Mouse (Mus musculus) stomach, embryonic 15.5 days (tissue): ENCODE data around the gene Whrn. TPM values are rescaled to one million over a fixed set of nuclear protein-coding genes. Genes with fewer than 3 reads are reported as not detected.
A peak's percentile ranks its signal among the peaks of the same experiment; 100 is the strongest.

ENCODE experiments used
- ATAC-seq: fragments of 200-750 bp; cut with Nextera tagmentation; 2 replicates; pipeline ENCODE4 v1.8.0; 2017; ENCODE audit warnings: low read depth, moderate number of reproducible peaks, moderate TSS enrichment; ENCODE audit not compliant: insufficient read depth, low FRiP score
- H3K27ac ChIP-seq: fragments of 300-500 bp; sonication (generic); 2 replicates; pipeline ENCODE4 v1.5.1; 2015; ENCODE audit warnings: mild to moderate bottlenecking, inconsistent platforms
- H3K27me3 ChIP-seq: fragments of 300-500 bp; sonication (generic); replicated peaks from 2 replicates; pipeline ENCODE4 v1.6.1; 2015; ENCODE audit warnings: inconsistent platforms
- H3K36me3 ChIP-seq: fragments of 300-500 bp; sonication (generic); 2 replicates; pipeline ENCODE4 v1.6.1; 2015; ENCODE audit warnings: inconsistent platforms
- H3K4me1 ChIP-seq: fragments of 300-500 bp; sonication (generic); 2 replicates; pipeline ENCODE4 v1.6.1; 2015; ENCODE audit warnings: inconsistent platforms
- H3K4me2 ChIP-seq: fragments of 300-500 bp; sonication (generic); 2 replicates; pipeline ENCODE4 v1.6.1; 2015; ENCODE audit warnings: mild to moderate bottlenecking, inconsistent platforms
- H3K4me3 ChIP-seq: fragments of 300-500 bp; sonication (generic); replicated peaks from 2 replicates; pipeline ENCODE4 v1.5.1; 2015; ENCODE audit warnings: inconsistent platforms
- H3K9ac ChIP-seq: fragments of 300-500 bp; sonication (generic); 2 replicates; pipeline ENCODE4 v1.6.1; 2015; ENCODE audit warnings: inconsistent platforms
- H3K9me3 ChIP-seq: fragments of 300-500 bp; sonication (generic); 2 replicates; pipeline ENCODE4 v1.6.1; 2016; ENCODE audit warnings: inconsistent platforms
- WGBS: fragments of 180-500 bp; shearing (Covaris S2); methylation state at CpG from one replicate; pipeline ENCODE4 v1.1.7; 2015; 5-methylcytosine and 5-hydroxymethylcytosine counted together
- polyA plus RNA-seq: library from polyadenylated mRNA; unstranded; fragments of >200 nt; fragmentation: Nextera tagmentation; extraction: Ambion mirVana; gene quantifications from 2 replicates; pipeline ENCODE4 v1.2.1, GENCODE M21; 2015

The Whrn gene
- polyA plus RNA-seq, 1 experiment from 2014 or later = 4.1 TPM

GRCm38 (mm10) chr4:63402558-63402957 lies 93.2 kb downstream of the Whrn start:
- H3K9ac ChIP-seq = peak overlapping the region; percentile 32; the same call in 1 of the 2 replicates
- no peak for ATAC-seq
- peak overlapping the region; percentile 53 for H3K4me2 ChIP-seq
- H3K9me3 ChIP-seq = no peaks in the 10 kb centered on the region
- H3K36me3 ChIP-seq = no peaks in the 10 kb centered on the region; the same call in 1 of the 2 replicates
- peak overlapping the region; percentile 94 for H3K27ac ChIP-seq
- no peaks in the 10 kb centered on the region for H3K27me3 ChIP-seq
- WGBS = 34% methylated on average over 6 of the region's 6 CpGs
- peak overlapping the region; percentile 43 for H3K4me3 ChIP-seq
- H3K4me1 ChIP-seq = peaks cover 51% of the 10 kb centered on the region

- Histone ChIP-seq H3K4me3 (peak overlapping the region; percentile 43), H3K4me1 (peaks cover 51% of the 10 kb centered on the region)
Observed at GRCm38 (mm10) chr4:63402056-63402455, 93.7 kb downstream of the Whrn start.

GRCm38 (mm10) chr4:63401620-63402019 lies 94.2 kb downstream of the Whrn start:
- no peaks in the 10 kb centered on the region for H3K27me3 ChIP-seq
- no peak overlapping the region for H3K4me3 ChIP-seq
- H3K4me2 ChIP-seq = peak overlapping the region; percentile 53; the same call in 1 of the 2 replicates
- no peaks in the 10 kb centered on the region for H3K9me3 ChIP-seq
- 64% methylated on average over 6 of the region's 6 CpGs for WGBS
- ATAC-seq = no peak
- H3K27ac ChIP-seq = peak overlapping the region; percentile 94; the same call in 1 of the 2 replicates
- H3K9ac ChIP-seq = no peak overlapping the region
- peaks cover 51% of the 10 kb centered on the region for H3K4me1 ChIP-seq
- H3K36me3 ChIP-seq = no peaks in the 10 kb centered on the region; the same call in 1 of the 2 replicates

More at GRCm38 (mm10) chr4:63402056-63402455, 93.7 kb downstream of the Whrn start:
- ATAC-seq = no peak
- Histone ChIP-seq H3K9me3 (no peaks in the 10 kb centered on the region), H3K4me2 (peak overlapping the region; percentile 53), H3K36me3 (no peaks in the 10 kb centered on the region; the same call in 1 of the 2 replicates), H3K27ac (peak overlapping the region; percentile 94), H3K9ac (no peak overlapping the region), H3K27me3 (no peaks in the 10 kb centered on the region)
- 81% methylated on average over 10 of the region's 10 CpGs for WGBS

GRCm38 (mm10) chr4:63400541-63401306 lies 95.1 kb downstream of the Whrn start:
- H3K4me1 ChIP-seq = peaks cover 51% of the 10 kb centered on the region

GRCm38 (mm10) chr4:63399691-63400270 lies 96.0 kb downstream of the Whrn start:
- Histone ChIP-seq H3K4me3 (no peak overlapping the region), H3K9me3 (no peaks in the 10 kb centered on the region), H3K36me3 (peaks cover 4% of the 10 kb centered on the region; the same call in 1 of the 2 replicates), H3K27me3 (no peaks in the 10 kb centered on the region), H3K4me2 (no peak overlapping the region), H3K27ac (peak overlapping the region; percentile 59; the same call in 1 of the 2 replicates), H3K4me1 (peaks cover 45% of the 10 kb centered on the region), H3K9ac (no peak overlapping the region)
- no peak for ATAC-seq
- WGBS = 61% methylated on average over 8 of the region's 8 CpGs

More at GRCm38 (mm10) chr4:63400541-63401306, 95.1 kb downstream of the Whrn start:
- no peak for ATAC-seq
- H3K9ac ChIP-seq = no peak overlapping the region
- no peaks in the 10 kb centered on the region for H3K27me3 ChIP-seq
- 78% methylated on average over 18 of the region's 18 CpGs for WGBS
- 0 out of 2 replicates have a peak overlapping the region, but pooled peaks have one; percentile 5 for H3K4me3 ChIP-seq
- 0 out of 2 replicates have a peak overlapping the region, but pooled peaks have one; percentile 94 for H3K27ac ChIP-seq
- H3K4me2 ChIP-seq = no peak overlapping the region
- no peaks in the 10 kb centered on the region; the same call in 1 of the 2 replicates for H3K36me3 ChIP-seq
- no peaks in the 10 kb centered on the region for H3K9me3 ChIP-seq

- Histone ChIP-seq H3K27me3 (no peaks in the 10 kb centered on the region), H3K9ac (no peak overlapping the region), H3K9me3 (no peaks in the 10 kb centered on the region), H3K4me1 (peaks cover 38% of the 10 kb centered on the region), H3K36me3 (peaks cover 10% of the 10 kb centered on the region), H3K4me3 (no peak overlapping the region), H3K4me2 (no peak overlapping the region), H3K27ac (peak overlapping the region; percentile 59; the same call in 1 of the 2 replicates)
- ATAC-seq = no peak
- WGBS = 58% methylated on average over 11 of the region's 11 CpGs
Observed at GRCm38 (mm10) chr4:63398854-63399609, 96.8 kb downstream of the Whrn start.

- no peak for ATAC-seq
- Histone ChIP-seq H3K36me3 (peaks cover 10% of the 10 kb centered on the region), H3K27ac (no peak overlapping the region), H3K4me1 (peaks cover 28% of the 10 kb centered on the region), H3K9me3 (no peaks in the 10 kb centered on the region), H3K4me3 (no peak overlapping the region), H3K9ac (no peak overlapping the region), H3K27me3 (no peaks in the 10 kb centered on the region), H3K4me2 (no peak overlapping the region)
- WGBS = 79% methylated on average over 10 of the region's 10 CpGs
Observed at GRCm38 (mm10) chr4:63397981-63398537, 97.7 kb downstream of the Whrn start.

GRCm38 (mm10) chr4:63391322-63391721 lies 104.5 kb downstream of the Whrn start:
- 70% methylated on average over 6 of the region's 6 CpGs for WGBS
- peaks cover 4% of the 10 kb centered on the region; the same call in 1 of the 2 replicates for H3K4me1 ChIP-seq
- H3K9me3 ChIP-seq = no peaks in the 10 kb centered on the region
- H3K4me2 ChIP-seq = no peak overlapping the region
- no peak overlapping the region for H3K27ac ChIP-seq
- no peaks in the 10 kb centered on the region for H3K27me3 ChIP-seq
- no peak overlapping the region for H3K9ac ChIP-seq
- H3K36me3 ChIP-seq = peaks cover 10% of the 10 kb centered on the region
- no peak for ATAC-seq
- no peak overlapping the region for H3K4me3 ChIP-seq

GRCm38 (mm10) chr4:63389887-63390528 lies 105.8 kb downstream of the Whrn start:
- H3K9me3 ChIP-seq = no peaks in the 10 kb centered on the region
- 73% methylated on average over 11 of the region's 11 CpGs for WGBS
- no peaks in the 10 kb centered on the region for H3K27me3 ChIP-seq
- H3K4me3 ChIP-seq = no peak overlapping the region
- H3K4me1 ChIP-seq = peaks cover 4% of the 10 kb centered on the region; the same call in 1 of the 2 replicates
- no peak for ATAC-seq
- peaks cover 9% of the 10 kb centered on the region for H3K36me3 ChIP-seq
- H3K9ac ChIP-seq = no peak overlapping the region
- H3K4me2 ChIP-seq = no peak overlapping the region
- no peak overlapping the region for H3K27ac ChIP-seq

- no peak overlapping the region for H3K27ac ChIP-seq
- no peak overlapping the region for H3K9ac ChIP-seq
Observed at GRCm38 (mm10) chr4:63389121-63389886, 106.5 kb downstream of the Whrn start.

More at GRCm38 (mm10) chr4:63389121-63389886, 106.5 kb downstream of the Whrn start:
- Histone ChIP-seq H3K9me3 (no peaks in the 10 kb centered on the region), H3K36me3 (peaks cover 3% of the 10 kb centered on the region; the same call in 1 of the 2 replicates), H3K27me3 (no peaks in the 10 kb centered on the region), H3K4me2 (no peak overlapping the region), H3K4me1 (peaks cover 4% of the 10 kb centered on the region; the same call in 1 of the 2 replicates), H3K4me3 (no peak overlapping the region)
- WGBS = 52% methylated on average over 8 of the region's 8 CpGs
- ATAC-seq = no peak
